10 mouse cellular contexts compared by ENCODE assay signal in genomic region chr1:134804373-134804772, GRCm38 (mm10).
DNase-seq lines count a peak whose midpoint lies in the region; ATAC-seq and TF ChIP-seq lines count a peak whose summit lies in the region.
"Had no signal": no experiment of that assay in that cellular context is flagged by ENCODE, and none has a peak within 500 bp of the region (broad histone marks: within the 10 kb centered on the region; RNA-seq: fewer than 3 reads in every experiment).

No protein-coding gene starts in this region.

- H3K36me3 ChIP-seq in kidney, adult 2 months (ENCODE audit: control insufficient read depth, insufficient read depth, low read length): no peaks in the 10 kb centered on the region
- peaks cover 5% of the 10 kb centered on the region for H3K36me3 ChIP-seq in heart, embryonic 10.5 days
- no peaks in the 10 kb centered on the region for H3K36me3 ChIP-seq in lung, embryonic 15.5 days
- H3K36me3 ChIP-seq: liver, embryonic 15.5 days had no signal

- 66% methylated on average over 5 of the region's 5 CpGs for WGBS in kidney, adult 2 months
- 45% methylated on average over 5 of the region's 5 CpGs for WGBS in heart, embryonic 10.5 days
- WGBS in lung, embryonic 15.5 days: 17% methylated on average over 5 of the region's 5 CpGs

- no peak for TF ChIP-seq CTCF in kidney, adult 2 months (conservative IDR thresholded peaks at IDR 0.05; ENCODE audit: insufficient read depth, insufficient read length, low read depth, low read length)

- no peak overlapping the region for H3K9ac ChIP-seq in lung, embryonic 15.5 days
- H3K9ac ChIP-seq: liver, embryonic 15.5 days; neural tube, embryonic 12.5 days had no signal

- DNase-seq in kidney, adult 2 months: no peak
- no peak for DNase-seq in kidney, adult 18-20 months
- no peak for DNase-seq in heart, embryonic 10.5 days (ENCODE audit: low spot score)
- DNase-seq in left cerebral cortex, adult 8-10 months (ENCODE audit: low spot score in 2 of 2): no peak
- DNase-seq in ovary, postnatal 10 days (ENCODE audit: low spot score): no peak
- DNase-seq in layer of hippocampus, postnatal 25 days (ENCODE audit: extremely low spot score in 1 of 2, low spot score in 1 of 2): no peak

- H3K4me1 ChIP-seq in kidney, adult 2 months (ENCODE audit: control insufficient read depth, insufficient read depth, low read length): peaks cover 8% of the 10 kb centered on the region; the same call in 1 of the 2 replicates
- peaks cover 16% of the 10 kb centered on the region; the same call in 1 of the 2 replicates for H3K4me1 ChIP-seq in brown adipose tissue, adult 24 weeks (ENCODE audit: control insufficient read depth, insufficient read depth, insufficient read length, low read length)
- peaks cover 42% of the 10 kb centered on the region for H3K4me1 ChIP-seq in heart, embryonic 10.5 days
- peaks cover 40% of the 10 kb centered on the region for H3K4me1 ChIP-seq in lung, embryonic 15.5 days

- ATAC-seq in lung, embryonic 15.5 days (ENCODE audit: borderline replicate concordance, extremely low read depth, low FRiP score, low TSS enrichment): peak; percentile 21; the same call in 1 of the 2 replicates

- peak overlapping the region; percentile 49; the same call in 1 of the 2 replicates for H3K4me2 ChIP-seq in lung, embryonic 15.5 days
- H3K4me2 ChIP-seq: liver, embryonic 15.5 days; neural tube, embryonic 12.5 days had no signal

- H3K27me3 ChIP-seq in kidney, adult 2 months (replicated peaks; ENCODE audit: control insufficient read depth, insufficient read depth, low read length): no peaks in the 10 kb centered on the region
- H3K27me3 ChIP-seq in heart, embryonic 10.5 days (ENCODE audit: insufficient read depth, poor library complexity, severe bottlenecking): no peaks in the 10 kb centered on the region
- no peaks in the 10 kb centered on the region for H3K27me3 ChIP-seq in lung, embryonic 15.5 days
- H3K27me3 ChIP-seq: liver, embryonic 15.5 days; neural tube, embryonic 12.5 days had no signal

- H3K9me3 ChIP-seq in heart, embryonic 10.5 days: peaks cover 2% of the 10 kb centered on the region; the same call in 1 of the 2 replicates
- no peaks in the 10 kb centered on the region for H3K9me3 ChIP-seq in lung, embryonic 15.5 days
- H3K9me3 ChIP-seq: liver, embryonic 15.5 days; neural tube, embryonic 12.5 days had no signal

- peak overlapping the region; percentile 39 for H3K27ac ChIP-seq in kidney, adult 2 months (ENCODE audit: insufficient read depth, low read depth, low read length)
- H3K27ac ChIP-seq in brown adipose tissue, adult 24 weeks (replicated peaks; ENCODE audit: low read depth, low read length): peak overlapping the region; percentile 50
- H3K27ac ChIP-seq in heart, embryonic 10.5 days: peak overlapping the region; percentile 82
- H3K27ac ChIP-seq in lung, embryonic 15.5 days: peak overlapping the region; percentile 93
- H3K27ac ChIP-seq: liver, embryonic 15.5 days; neural tube, embryonic 12.5 days had no signal

- no peak for TF ChIP-seq POLR2A in kidney, adult 2 months (IDR thresholded peaks at IDR 0.05; ENCODE audit: low read depth, low read length)

- H3K4me3 ChIP-seq in kidney, adult 2 months (ENCODE audit: insufficient read depth, low read depth, low read length): no peak overlapping the region
- H3K4me3 ChIP-seq in brown adipose tissue, adult 24 weeks (ENCODE audit: insufficient read depth, low read depth, low read length): no peak overlapping the region
- H3K4me3 ChIP-seq in heart, embryonic 10.5 days: no peak overlapping the region
- H3K4me3 ChIP-seq in lung, embryonic 15.5 days: no peak overlapping the region
- H3K4me3 ChIP-seq: liver, embryonic 15.5 days; neural tube, embryonic 12.5 days had no signal

Comparison
In these comparisons a context has a peak if more than half of its experiments do, and no peak if none do; other contexts are left out.
1. H3K27ac ChIP-seq: peak in every context shown above with its lines; median percentile 93 in lung, embryonic 15.5 days; 82 in heart, embryonic 10.5 days; 50 in brown adipose tissue, adult 24 weeks; 39 in kidney, adult 2 months.